Mouse (Mus musculus): ENCODE measurements around the gene Smim6.

- no peak for TF ChIP-seq MAFK (IDR thresholded peaks at IDR 0.05; ENCODE audit: insufficient read depth, low read depth, low read length)
- TF ChIP-seq HCFC1 (IDR thresholded peaks at IDR 0.05; ENCODE audit: borderline replicate concordance, insufficient read depth, low read length), result no peak
Measured at GRCm38 (mm10) chr11:115903384-115904230, 8.2 kb upstream of the Smim6 start.
